Mouse (Mus musculus): ENCODE data around the gene Lrfn2.

- no peak for TF ChIP-seq CTCF (IDR thresholded peaks at IDR 0.05; ENCODE audit: borderline replicate concordance, insufficient read depth, low read depth, low read length)
- no peak for TF ChIP-seq POLR2A (IDR thresholded peaks at IDR 0.05; ENCODE audit: borderline replicate concordance, insufficient read depth, low read length)
Measured at GRCm38 (mm10) chr17:48956033-48956631, 24.0 kb downstream of the Lrfn2 start.
